Mouse (Mus musculus): ENCODE data around the gene Nr2e3. TPM values are rescaled to one million over a fixed set of nuclear protein-coding genes. Genes with fewer than 3 reads are reported as not detected.
"Not testable (repeated sequence)": the region's sequence is repeated elsewhere in the genome, so short reads cannot be mapped to it uniquely, and the experiment has no call there.

Gene Nr2e3
- polyA plus RNA-seq, 1 experiment: not detected

GRCm38 (mm10) chr9:59940913-59941884 lies 19.3 kb downstream of the Nr2e3 start:
- no peak overlapping the region for H3K4me3 ChIP-seq (ENCODE audit: control insufficient read depth, insufficient read depth, low read length)
- H3K27ac ChIP-seq (ENCODE audit: control insufficient read depth, insufficient read depth, low read length): peak overlapping the region; percentile 59
- WGBS: 66% methylated on average over 12 of the region's 12 CpGs
- DNase-seq: no peak
- H3K4me1 ChIP-seq (replicated peaks; ENCODE audit: control insufficient read depth, insufficient read depth, low read length): peaks cover 12% of the 10 kb centered on the region
- no peaks in the 10 kb centered on the region for H3K36me3 ChIP-seq (ENCODE audit: control insufficient read depth, insufficient read depth, low read length)
- TF ChIP-seq POLR2A (IDR thresholded peaks at IDR 0.05; ENCODE audit: control insufficient read depth, extremely low read depth, insufficient read depth, low read length, poor library complexity) (no peak), CTCF (IDR thresholded peaks at IDR 0.05; ENCODE audit: borderline replicate concordance, control insufficient read depth, extremely low read depth, insufficient read depth, low read length, poor library complexity) (no peak)
- H3K27me3 ChIP-seq (ENCODE audit: control insufficient read depth, insufficient read depth, low read length): no peaks in the 10 kb centered on the region

GRCm38 (mm10) chr9:59939691-59940090 lies 20.8 kb downstream of the Nr2e3 start:
- H3K27me3 ChIP-seq (ENCODE audit: control insufficient read depth, insufficient read depth, low read length): no peaks in the 10 kb centered on the region
- H3K4me3 ChIP-seq (ENCODE audit: control insufficient read depth, insufficient read depth, low read length): no peak overlapping the region
- 78% methylated on average over 2 of the region's 2 CpGs for WGBS
- no peak for DNase-seq
- no peak for TF ChIP-seq POLR2A (IDR thresholded peaks at IDR 0.05; ENCODE audit: control insufficient read depth, extremely low read depth, insufficient read depth, low read length, poor library complexity)
- no peak for TF ChIP-seq CTCF (IDR thresholded peaks at IDR 0.05; ENCODE audit: borderline replicate concordance, control insufficient read depth, extremely low read depth, insufficient read depth, low read length, poor library complexity)
- no peaks in the 10 kb centered on the region for H3K36me3 ChIP-seq (ENCODE audit: control insufficient read depth, insufficient read depth, low read length)
- no peak overlapping the region for H3K27ac ChIP-seq (ENCODE audit: control insufficient read depth, insufficient read depth, low read length)
- H3K4me1 ChIP-seq (replicated peaks; ENCODE audit: control insufficient read depth, insufficient read depth, low read length): peaks cover 12% of the 10 kb centered on the region

GRCm38 (mm10) chr9:59938529-59938928 lies 21.9 kb downstream of the Nr2e3 start:
- Histone ChIP-seq H3K4me3 (ENCODE audit: control insufficient read depth, insufficient read depth, low read length) (no peak overlapping the region), H3K27ac (ENCODE audit: control insufficient read depth, insufficient read depth, low read length) (no peak overlapping the region), H3K27me3 (ENCODE audit: control insufficient read depth, insufficient read depth, low read length) (no peaks in the 10 kb centered on the region), H3K36me3 (ENCODE audit: control insufficient read depth, insufficient read depth, low read length) (no peaks in the 10 kb centered on the region), H3K4me1 (replicated peaks; ENCODE audit: control insufficient read depth, insufficient read depth, low read length) (peaks cover 12% of the 10 kb centered on the region)
- WGBS: 96% methylated on average over 8 of the region's 8 CpGs
- DNase-seq: no peak
- no peak for TF ChIP-seq POLR2A (IDR thresholded peaks at IDR 0.05; ENCODE audit: control insufficient read depth, extremely low read depth, insufficient read depth, low read length, poor library complexity)

GRCm38 (mm10) chr9:59935866-59936265 lies 24.6 kb downstream of the Nr2e3 start:
- H3K36me3 ChIP-seq (ENCODE audit: control insufficient read depth, insufficient read depth, low read length); H3K27me3 ChIP-seq (ENCODE audit: control insufficient read depth, insufficient read depth, low read length): not testable (repeated sequence)
- 89% methylated on average over 8 of the region's 8 CpGs for WGBS

GRCm38 (mm10) chr9:59930248-59930647 lies 30.2 kb downstream of the Nr2e3 start:
- Histone ChIP-seq H3K27me3 (ENCODE audit: control insufficient read depth, insufficient read depth, low read length) (no peaks in the 10 kb centered on the region), H3K36me3 (ENCODE audit: control insufficient read depth, insufficient read depth, low read length) (no peaks in the 10 kb centered on the region), H3K4me3 (ENCODE audit: control insufficient read depth, insufficient read depth, low read length) (no peak overlapping the region), H3K4me1 (replicated peaks; ENCODE audit: control insufficient read depth, insufficient read depth, low read length) (no peaks in the 10 kb centered on the region), H3K27ac (ENCODE audit: control insufficient read depth, insufficient read depth, low read length) (no peak overlapping the region)
- DNase-seq: no peak
- 88% methylated on average over 3 of the region's 3 CpGs for WGBS
- TF ChIP-seq POLR2A (IDR thresholded peaks at IDR 0.05; ENCODE audit: control insufficient read depth, extremely low read depth, insufficient read depth, low read length, poor library complexity) (no peak), CTCF (IDR thresholded peaks at IDR 0.05; ENCODE audit: borderline replicate concordance, control insufficient read depth, extremely low read depth, insufficient read depth, low read length, poor library complexity) (no peak)

More at GRCm38 (mm10) chr9:59935866-59936265, 24.6 kb downstream of the Nr2e3 start:
- H3K27ac ChIP-seq (ENCODE audit: control insufficient read depth, insufficient read depth, low read length); DNase-seq; H3K4me3 ChIP-seq (ENCODE audit: control insufficient read depth, insufficient read depth, low read length); H3K4me1 ChIP-seq (replicated peaks; ENCODE audit: control insufficient read depth, insufficient read depth, low read length): not testable (repeated sequence)

- Histone ChIP-seq H3K36me3 (ENCODE audit: control insufficient read depth, insufficient read depth, low read length) (no peaks in the 10 kb centered on the region), H3K27me3 (ENCODE audit: control insufficient read depth, insufficient read depth, low read length) (no peaks in the 10 kb centered on the region), H3K4me1 (replicated peaks; ENCODE audit: control insufficient read depth, insufficient read depth, low read length) (no peaks in the 10 kb centered on the region), H3K4me3 (ENCODE audit: control insufficient read depth, insufficient read depth, low read length) (no peak overlapping the region), H3K27ac (ENCODE audit: control insufficient read depth, insufficient read depth, low read length) (no peak overlapping the region)
- TF ChIP-seq POLR2A (IDR thresholded peaks at IDR 0.05; ENCODE audit: control insufficient read depth, extremely low read depth, insufficient read depth, low read length, poor library complexity) (no peak), CTCF (IDR thresholded peaks at IDR 0.05; ENCODE audit: borderline replicate concordance, control insufficient read depth, extremely low read depth, insufficient read depth, low read length, poor library complexity) (no peak)
- 98% methylated on average over 1 of the region's 1 CpGs for WGBS
- DNase-seq: no peak
These were observed 45.7 kb downstream of the Nr2e3 start for GRCm38 (mm10) chr9:59914761-59915160.

GRCm38 (mm10) chr9:59903382-59903781 lies 57.1 kb downstream of the Nr2e3 start:
- no peak for DNase-seq
- no peaks in the 10 kb centered on the region for H3K27me3 ChIP-seq (ENCODE audit: control insufficient read depth, insufficient read depth, low read length)
- H3K36me3 ChIP-seq (ENCODE audit: control insufficient read depth, insufficient read depth, low read length): no peaks in the 10 kb centered on the region
- TF ChIP-seq POLR2A (IDR thresholded peaks at IDR 0.05; ENCODE audit: control insufficient read depth, extremely low read depth, insufficient read depth, low read length, poor library complexity) (no peak), CTCF (IDR thresholded peaks at IDR 0.05; ENCODE audit: borderline replicate concordance, control insufficient read depth, extremely low read depth, insufficient read depth, low read length, poor library complexity) (no peak)
- H3K4me3 ChIP-seq (ENCODE audit: control insufficient read depth, insufficient read depth, low read length): no peak overlapping the region
- H3K27ac ChIP-seq (ENCODE audit: control insufficient read depth, insufficient read depth, low read length): no peak overlapping the region
- H3K4me1 ChIP-seq (replicated peaks; ENCODE audit: control insufficient read depth, insufficient read depth, low read length): no peaks in the 10 kb centered on the region
- WGBS: 92% methylated on average over 1 of the region's 1 CpGs

Other genes starting within 250 kb of the Nr2e3 start
- 2.4 and 3.2 TPM in 2 replicates for gene Senp8, start 209.9 kb downstream of the Nr2e3 start, polyA plus RNA-seq (2012; rRNA removed)
- 2.4 and 4.1 TPM in 2 replicates for gene Myo9a, start 209.8 kb downstream of the Nr2e3 start, polyA plus RNA-seq (2012; rRNA removed)

Measured in thymus, adult 2 months (tissue).